Mouse (Mus musculus) E14TG2a.4 (cell line): ENCODE measurements around the gene Rnf207.

Experiments
- H3K27me3 ChIP-seq: 2 replicates; pipeline ENCODE4 v1.6.1; 2014; ENCODE audit warnings: low read length, control low read depth; ENCODE audit not compliant: insufficient read depth
- H3K36me3 ChIP-seq: 2 replicates; pipeline ENCODE4 v1.6.1; 2014; ENCODE audit warnings: low read length, control low read depth; ENCODE audit not compliant: insufficient read depth
- H3K4me1 ChIP-seq: replicated peaks from 2 replicates; pipeline ENCODE4 v1.6.1; 2014; ENCODE audit warnings: low read depth, low read length, control low read depth
- H3K4me3 ChIP-seq: replicated peaks from 2 replicates; pipeline ENCODE4 v1.5.1; 2014; ENCODE audit warnings: mild to moderate bottlenecking, low read length
- H3K9me3 ChIP-seq: 2 replicates; pipeline ENCODE4 v1.6.1; 2014; ENCODE audit warnings: low read length, control low read depth
- CTCF ChIP-seq: conservative IDR thresholded peaks from 2 replicates; pipeline ENCODE4 v1.5.1; 2014; ENCODE audit warnings: low read length
- NANOG ChIP-seq: IDR thresholded peaks from 2 replicates; pipeline ENCODE4 v1.6.1; 2014; ENCODE audit warnings: borderline replicate concordance, low read length, mixed read lengths
- POU5F1 ChIP-seq: IDR thresholded peaks from 2 replicates; pipeline ENCODE4 v1.6.1; 2014; ENCODE audit warnings: low read length, borderline replicate concordance

Gene Rnf207

GRCm38 (mm10) chr4:152303172-152303571 lies 15.6 kb downstream of the Rnf207 start:
- H3K4me3 ChIP-seq, result no peak overlapping the region
- peaks cover 67% of the 10 kb centered on the region for H3K4me1 ChIP-seq
- no peaks in the 10 kb centered on the region for H3K27me3 ChIP-seq
- no peak for TF ChIP-seq CTCF
- no peak for TF ChIP-seq NANOG
- TF ChIP-seq POU5F1, result no peak
- H3K9me3 ChIP-seq, result no peaks in the 10 kb centered on the region
- peaks cover 77% of the 10 kb centered on the region for H3K36me3 ChIP-seq

GRCm38 (mm10) chr4:152302012-152302411 lies 16.8 kb downstream of the Rnf207 start:
- Histone ChIP-seq H3K4me3 (no peak overlapping the region), H3K36me3 (peaks cover 70% of the 10 kb centered on the region), H3K27me3 (no peaks in the 10 kb centered on the region), H3K4me1 (peaks cover 66% of the 10 kb centered on the region), H3K9me3 (no peaks in the 10 kb centered on the region)
- no peak for TF ChIP-seq CTCF
- TF ChIP-seq POU5F1, result no peak
- no peak for TF ChIP-seq NANOG

- no peak for TF ChIP-seq POU5F1
- TF ChIP-seq CTCF, result no peak
- TF ChIP-seq NANOG, result no peak
- Histone ChIP-seq H3K27me3 (no peaks in the 10 kb centered on the region), H3K4me3 (no peak overlapping the region), H3K4me1 (peaks cover 66% of the 10 kb centered on the region), H3K9me3 (no peaks in the 10 kb centered on the region), H3K36me3 (peaks cover 63% of the 10 kb centered on the region)
Observed at GRCm38 (mm10) chr4:152300375-152300774, 18.4 kb downstream of the Rnf207 start.

- Histone ChIP-seq H3K9me3 (no peaks in the 10 kb centered on the region), H3K27me3 (no peaks in the 10 kb centered on the region), H3K4me3 (peak overlapping the region; percentile 95; the same call in 1 of the 2 replicates), H3K36me3 (peaks cover 51% of the 10 kb centered on the region), H3K4me1 (peaks cover 64% of the 10 kb centered on the region)
- TF ChIP-seq NANOG, result no peak
- no peak for TF ChIP-seq CTCF
- no peak for TF ChIP-seq POU5F1
Observed at GRCm38 (mm10) chr4:152298836-152299235, 20.0 kb downstream of the Rnf207 start.

- H3K4me3 ChIP-seq, result peak within 1 kb of the TSS; percentile 95
- H3K36me3 ChIP-seq, result peaks cover 35% of the 10 kb centered on the region
- H3K27me3 ChIP-seq, result 0 out of 2 replicates have a peak, but pooled peaks cover 6% of the 10 kb centered on the region
- no peak for TF ChIP-seq NANOG
- no peak for TF ChIP-seq POU5F1
- no peaks in the 10 kb centered on the region for H3K9me3 ChIP-seq
- peaks cover 72% of the 10 kb centered on the region for H3K4me1 ChIP-seq
Observed at GRCm38 (mm10) chr4:152296874-152297861, 21.6 kb downstream of the Rnf207 start, which contains the start of gene Icmt. Gene Icmt, plus strand, starts transcription at chr4:152297227.

GRCm38 (mm10) chr4:152296371-152296770 lies 22.4 kb downstream of the Rnf207 start:
- H3K4me3 ChIP-seq, result peak overlapping the region; percentile 82

GRCm38 (mm10) chr4:152295916-152296315 lies 22.9 kb downstream of the Rnf207 start:
- 0 out of 2 replicates have a peak, but pooled peaks cover 10% of the 10 kb centered on the region for H3K27me3 ChIP-seq
- H3K36me3 ChIP-seq, result peaks cover 22% of the 10 kb centered on the region
- no peaks in the 10 kb centered on the region for H3K9me3 ChIP-seq
- H3K4me3 ChIP-seq, result peak overlapping the region; percentile 45
- no peak for TF ChIP-seq NANOG
- TF ChIP-seq CTCF, result no peak
- TF ChIP-seq POU5F1, result no peak
- H3K4me1 ChIP-seq, result peaks cover 75% of the 10 kb centered on the region

More at GRCm38 (mm10) chr4:152296371-152296770, 22.4 kb downstream of the Rnf207 start:
- H3K9me3 ChIP-seq, result no peaks in the 10 kb centered on the region
- 0 out of 2 replicates have a peak, but pooled peaks cover 10% of the 10 kb centered on the region for H3K27me3 ChIP-seq
- peaks cover 72% of the 10 kb centered on the region for H3K4me1 ChIP-seq
- TF ChIP-seq CTCF, result no peak
- no peak for TF ChIP-seq POU5F1
- TF ChIP-seq NANOG, result no peak
- peaks cover 27% of the 10 kb centered on the region for H3K36me3 ChIP-seq

- TF ChIP-seq CTCF (peak; percentile 47), NANOG (no peak)
- H3K27me3 ChIP-seq, result peaks cover 13% of the 10 kb centered on the region; the same call in 1 of the 2 replicates
- H3K36me3 ChIP-seq, result peaks cover 7% of the 10 kb centered on the region
- peak overlapping the region; percentile 21; the same call in 1 of the 2 replicates for H3K4me3 ChIP-seq
- peaks cover 83% of the 10 kb centered on the region for H3K4me1 ChIP-seq
- no peaks in the 10 kb centered on the region for H3K9me3 ChIP-seq
Observed at GRCm38 (mm10) chr4:152294188-152294929, 24.4 kb downstream of the Rnf207 start.
